Mouse (Mus musculus) CH12.LX (cell line): Measurements from ENCODE around the gene Pspn. TPM values are rescaled to one million over a fixed set of nuclear protein-coding genes. Genes with fewer than 3 reads are reported as not detected.

Source experiments
- DNase-seq: peaks from one replicate; pipeline ENCODE4 v3.0.0-alpha.2; 2013; ENCODE audit errors: extremely low read depth
- H3K27ac ChIP-seq: 2 replicates; pipeline ENCODE4 v1.5.1; 2012; ENCODE audit warnings: low read depth, mild to moderate bottlenecking, control low read depth, moderate library complexity; ENCODE audit not compliant: insufficient read depth
- H3K27me3 ChIP-seq: replicated peaks from 2 replicates; pipeline ENCODE3; 2012; ENCODE audit warnings: inconsistent platforms
- H3K36me3 ChIP-seq, 2 experiments: replicated peaks in 1 of 2; 2 replicates each; pipeline versions ENCODE3 to v1.6.1; 2012; ENCODE audit warnings: inconsistent platforms in 1 of 2, low read length in 1 of 2, mild to moderate bottlenecking in 1 of 2, mixed read lengths in 1 of 2, moderate library complexity in 1 of 2; ENCODE audit not compliant: control insufficient read depth in 1 of 2, insufficient read depth in 1 of 2
- H3K4me1 ChIP-seq, 2 experiments: 2 replicates each; pipeline ENCODE4 v1.6.1; 2012; ENCODE audit warnings: inconsistent platforms in 1 of 2, moderate library complexity in 1 of 2; ENCODE audit not compliant: insufficient read depth in 2 of 2, control insufficient read depth in 1 of 2
- H3K4me2 ChIP-seq: 2 replicates; pipeline ENCODE4 v1.6.1; 2012; ENCODE audit warnings: low read depth, mild to moderate bottlenecking, control low read depth; ENCODE audit not compliant: poor library complexity, insufficient read depth, severe bottlenecking
- H3K4me3 ChIP-seq, 3 experiments: fragments of 150-350 bp in 1 of 3; sonication (generic) in 1 of 3; replicated peaks in 1 of 3; 2 replicates each; pipeline versions ENCODE3 to v1.5.1; 2011 to 2012; ENCODE audit warnings: low read depth in 2 of 3, low read length in 2 of 3, mild to moderate bottlenecking in 2 of 3, moderate library complexity in 2 of 3, control low read depth in 1 of 3, improper control_type of control experiment in 1 of 3, inconsistent platforms in 1 of 3, mixed read lengths in 1 of 3; ENCODE audit not compliant: poor library complexity in 1 of 3
- H3K79me2 ChIP-seq: replicated peaks from 2 replicates; pipeline ENCODE4 v1.6.1; 2012; ENCODE audit warnings: mild to moderate bottlenecking, moderate library complexity; ENCODE audit not compliant: control insufficient read depth, poor library complexity, insufficient read depth, severe bottlenecking; ENCODE audit errors: extremely low read depth
- H3K9ac ChIP-seq: 2 replicates; pipeline ENCODE4 v1.6.1; 2012; ENCODE audit warnings: low read depth, mild to moderate bottlenecking, control low read depth, moderate library complexity; ENCODE audit not compliant: insufficient read depth
- H3K9me3 ChIP-seq: replicated peaks from 2 replicates; pipeline ENCODE3; 2012; ENCODE audit warnings: low read length, inconsistent platforms, mixed read lengths
- BHLHE40 ChIP-seq: IDR thresholded peaks from 2 replicates; pipeline ENCODE4 v1.6.1; 2011; ENCODE audit warnings: mild to moderate bottlenecking, low read depth, low read length, improper control_type of control experiment
- CHD2 ChIP-seq: IDR thresholded peaks from 2 replicates; pipeline ENCODE4 v1.6.1; 2011; ENCODE audit warnings: low read length, improper control_type of control experiment
- CTCF ChIP-seq, 2 experiments: IDR thresholded peaks in 1 of 2; conservative IDR thresholded peaks in 1 of 2; 2 replicates each; pipeline ENCODE4 v1.5.1; 2011 to 2012; ENCODE audit warnings: low read depth in 2 of 2, low read length in 2 of 2, improper control_type of control experiment in 1 of 2, inconsistent platforms in 1 of 2, mild to moderate bottlenecking in 1 of 2, moderate library complexity in 1 of 2
- E2F4 ChIP-seq: IDR thresholded peaks from 2 replicates; pipeline ENCODE4 v1.6.1; 2011; ENCODE audit warnings: low read depth, low read length, improper control_type of control experiment; ENCODE audit not compliant: insufficient replicate concordance
- ELF1 ChIP-seq: IDR thresholded peaks from 2 replicates; pipeline ENCODE4 v1.6.1; 2014; ENCODE audit warnings: low read depth, mild to moderate bottlenecking, inconsistent platforms, low read length, improper control_type of control experiment
- ETS1 ChIP-seq: conservative IDR thresholded peaks from 2 replicates; pipeline ENCODE4 v1.6.1; 2012; ENCODE audit warnings: low read depth, mild to moderate bottlenecking, inconsistent platforms, low read length, improper control_type of control experiment, moderate library complexity
- IRF4 ChIP-seq: IDR thresholded peaks from 2 replicates; pipeline ENCODE4 v1.6.1; 2014; ENCODE audit warnings: low read depth, mild to moderate bottlenecking, inconsistent platforms, low read length, improper control_type of control experiment
- JUN ChIP-seq: IDR thresholded peaks from 2 replicates; pipeline ENCODE4 v1.6.1; 2011; ENCODE audit warnings: low read depth, mild to moderate bottlenecking, low read length, improper control_type of control experiment, moderate library complexity; ENCODE audit not compliant: insufficient read depth
- JUND ChIP-seq: conservative IDR thresholded peaks from 2 replicates; pipeline ENCODE4 v1.6.1; 2011; ENCODE audit warnings: low read depth, low read length, improper control_type of control experiment
- MAFK ChIP-seq: IDR thresholded peaks from 2 replicates; pipeline ENCODE4 v1.6.1; 2011; ENCODE audit warnings: low read length, improper control_type of control experiment; ENCODE audit not compliant: insufficient replicate concordance
- MEF2A ChIP-seq: IDR thresholded peaks from 2 replicates; pipeline ENCODE4 v1.6.1; 2014; ENCODE audit warnings: low read depth, mild to moderate bottlenecking, inconsistent platforms, low read length, improper control_type of control experiment, borderline replicate concordance
- NELFE ChIP-seq: IDR thresholded peaks from 2 replicates; pipeline ENCODE4 v1.6.1; 2011; ENCODE audit warnings: low read depth, low read length, improper control_type of control experiment
- NRF1 ChIP-seq: IDR thresholded peaks from 2 replicates; pipeline ENCODE4 v1.6.1; 2014; ENCODE audit warnings: low read depth, mild to moderate bottlenecking, inconsistent platforms, low read length, improper control_type of control experiment, moderate library complexity
- PAX5 ChIP-seq: IDR thresholded peaks from 2 replicates; pipeline ENCODE4 v1.6.1; 2012; ENCODE audit warnings: low read length, inconsistent platforms, mixed read lengths
- POLR2A ChIP-seq: IDR thresholded peaks from 2 replicates; pipeline ENCODE4 v1.6.1; 2011; ENCODE audit warnings: low read depth, mild to moderate bottlenecking, improper control_type of control experiment, low read length
- POLR2AphosphoS2 ChIP-seq: IDR thresholded peaks from 2 replicates; pipeline ENCODE4 v1.6.1; 2011; ENCODE audit warnings: low read depth, low read length, improper control_type of control experiment
- RAD21 ChIP-seq: IDR thresholded peaks from 2 replicates; pipeline ENCODE4 v1.6.1; 2011; ENCODE audit warnings: low read depth, mild to moderate bottlenecking, low read length, improper control_type of control experiment, moderate library complexity
- SIN3A ChIP-seq: IDR thresholded peaks from 2 replicates; pipeline ENCODE4 v1.6.1; 2012; ENCODE audit warnings: low read length, improper control_type of control experiment, inconsistent platforms
- TBP ChIP-seq: conservative IDR thresholded peaks from 2 replicates; pipeline ENCODE4 v1.6.1; 2011; ENCODE audit warnings: low read depth, low read length, improper control_type of control experiment
- TCF12 ChIP-seq: IDR thresholded peaks from 2 replicates; pipeline ENCODE4 v1.6.1; 2014; ENCODE audit warnings: low read depth, mild to moderate bottlenecking, inconsistent platforms, low read length, improper control_type of control experiment
- UBTF ChIP-seq: IDR thresholded peaks from 2 replicates; pipeline ENCODE4 v1.6.1; 2012; ENCODE audit warnings: low read depth, mild to moderate bottlenecking, inconsistent platforms, low read length, improper control_type of control experiment, moderate library complexity
- USF1 ChIP-seq: IDR thresholded peaks from 2 replicates; pipeline ENCODE4 v1.6.1; 2014; ENCODE audit warnings: low read depth, mild to moderate bottlenecking, inconsistent platforms, low read length, improper control_type of control experiment
- ZC3H11A ChIP-seq: IDR thresholded peaks from 2 replicates; pipeline ENCODE4 v1.6.1; 2012; ENCODE audit warnings: low read depth, mild to moderate bottlenecking, inconsistent platforms, low read length, improper control_type of control experiment
- ZKSCAN1 ChIP-seq: IDR thresholded peaks from 2 replicates; pipeline ENCODE4 v1.6.1; 2012; ENCODE audit warnings: low read depth, inconsistent platforms, low read length, improper control_type of control experiment, borderline replicate concordance
- ZMIZ1 ChIP-seq: IDR thresholded peaks from 2 replicates; pipeline ENCODE4 v1.6.1; 2012; ENCODE audit warnings: low read depth, mild to moderate bottlenecking, inconsistent platforms, low read length, improper control_type of control experiment
- ZNF384 ChIP-seq: IDR thresholded peaks from 2 replicates; pipeline ENCODE4 v1.6.1; 2012; ENCODE audit warnings: low read depth, low read length, improper control_type of control experiment, inconsistent platforms
- dilution Hi-C: fragments of 300-500 bp; cut with MboI; formaldehyde crosslinking; loops from 2 replicates; pipeline ENCODE4 v1.14.3; 2020; ENCODE audit warnings: low sequenced_read_pairs; ENCODE audit not compliant: extremely low pct_unique_long_range_greater_than_20kb, extremely low pct_ligation_motif_present
- in situ Hi-C: fragments of 300-500 bp; cut with MboI; formaldehyde crosslinking; loops from 3 replicates; pipeline ENCODE4 v1.14.3; 2019; ENCODE audit warnings: low sequenced_read_pairs, low pct_ligation_motif_present, low pct_unique_long_range_greater_than_20kb, mixed read lengths
- polyA plus RNA-seq: library from polyadenylated mRNA; unstranded; fragments of >175 nt; gene quantifications from 2 replicates; pipeline ENCODE4 v1.2.1, GENCODE M21; 2012; ENCODE audit warnings: low read depth; ENCODE audit not compliant: insufficient read length
- total RNA-seq, 2 experiments: library from RNA; depleted of rRNA; stranded (reverse); fragments of 300-350 nt in 1 of 2; fragments of >200 nt in 1 of 2; gene quantifications; 2 replicates each; pipeline ENCODE4 v1.2.3; 2012 to 2014

Pspn gene
- total and polyA plus RNA-seq, 3 experiments = 0.34 to 0.69 TPM; not detected in 1

GRCm38 (mm10) chr17:56961880-56962279, 37.9 kb downstream of the Pspn start:
- peaks cover 21% of the 10 kb centered on the region for H3K27me3 ChIP-seq
- dilution Hi-C loops (no loop called here), in situ Hi-C loops (no loop called here)
- H3K9me3 ChIP-seq = peaks cover 4% of the 10 kb centered on the region
- no peak overlapping the region for H3K4me2 ChIP-seq
- DNase-seq = no peak
- H3K4me1 ChIP-seq = peaks cover 7 to 13% of the 10 kb centered on the region in 2 experiments
- H3K4me3 ChIP-seq = no peak overlapping the region
- H3K9ac ChIP-seq = no peak overlapping the region
- H3K36me3 ChIP-seq = no peaks in the 10 kb centered on the region
- TF ChIP-seq IRF4 = no peak
- no peak for TF ChIP-seq POLR2AphosphoS2
- peak in 1 of 2 experiments; percentile 33; a peak in 2 of 4 replicates for TF ChIP-seq CTCF (conservative IDR thresholded peaks at IDR 0.05 in 1 of 2, IDR thresholded peaks at IDR 0.05 in 1 of 2; ENCODE audit: low read depth in 2 of 2, low read length in 2 of 2)
- TF ChIP-seq SIN3A = no peak
- no peak for TF ChIP-seq NRF1
- TF ChIP-seq RAD21 = peak; percentile 11
- no peak for TF ChIP-seq POLR2A
- no peak for TF ChIP-seq TCF12
- no peak for TF ChIP-seq TBP
- TF ChIP-seq, all 38 proteins: peak for 2
- Histone ChIP-seq H3K79me2 (no peaks in the 10 kb centered on the region), H3K27ac (no peak overlapping the region)

- H3K4me3 ChIP-seq = no peak overlapping the region
- peaks cover 7 to 13% of the 10 kb centered on the region in 2 experiments for H3K4me1 ChIP-seq
- no peaks in the 10 kb centered on the region for H3K36me3 ChIP-seq
- H3K9ac ChIP-seq = no peak overlapping the region
- H3K27me3 ChIP-seq = peaks cover 24% of the 10 kb centered on the region
- TF ChIP-seq CHD2 = no peak
- no peak for TF ChIP-seq JUN
- TF ChIP-seq ZNF384 = peak; percentile 58
- no peak for TF ChIP-seq USF1
- H3K9me3 ChIP-seq = peaks cover 4% of the 10 kb centered on the region
- no peak for DNase-seq
- dilution Hi-C loops = no loop called here
- in situ Hi-C loops = no loop called here
- peak overlapping the region; percentile 72; the same call in 1 of the 2 replicates for H3K4me2 ChIP-seq
- H3K27ac ChIP-seq = no peak overlapping the region
- H3K79me2 ChIP-seq = no peaks in the 10 kb centered on the region
Measured at GRCm38 (mm10) chr17:56958667-56959066, 41.2 kb downstream of the Pspn start.

GRCm38 (mm10) chr17:56957763-56958429, 41.9 kb downstream of the Pspn start:
- DNase-seq = peak; percentile 68
- no peak overlapping the region for H3K4me3 ChIP-seq
- dilution Hi-C loops (no loop called here), in situ Hi-C loops (no loop called here)
- peaks cover 7 to 13% of the 10 kb centered on the region in 2 experiments for H3K4me1 ChIP-seq
- no peak overlapping the region for H3K9ac ChIP-seq
- peaks cover 4% of the 10 kb centered on the region for H3K9me3 ChIP-seq
- peaks cover 29% of the 10 kb centered on the region for H3K27me3 ChIP-seq
- H3K27ac ChIP-seq = no peak overlapping the region
- no peaks in the 10 kb centered on the region for H3K79me2 ChIP-seq
- H3K36me3 ChIP-seq = no peaks in the 10 kb centered on the region
- peak overlapping the region; percentile 72 for H3K4me2 ChIP-seq
- TF ChIP-seq ETS1 (no peak), ZKSCAN1 (no peak), USF1 (no peak), UBTF (no peak), ELF1 (no peak), ZMIZ1 (no peak), JUN (no peak), MEF2A (no peak), MAFK (no peak), JUND (no peak), ZC3H11A (no peak), E2F4 (no peak), IRF4 (0 out of 2 replicates have a peak, but pooled peaks have one; percentile 35), NELFE (no peak), PAX5 (no peak), BHLHE40 (peak; percentile 23; the same call in 1 of the 2 replicates), RAD21 (peak; percentile 52)
